Mouse (Mus musculus): Measurements from ENCODE around the gene Ppp2r5e.

The Ppp2r5e gene

DNA sequence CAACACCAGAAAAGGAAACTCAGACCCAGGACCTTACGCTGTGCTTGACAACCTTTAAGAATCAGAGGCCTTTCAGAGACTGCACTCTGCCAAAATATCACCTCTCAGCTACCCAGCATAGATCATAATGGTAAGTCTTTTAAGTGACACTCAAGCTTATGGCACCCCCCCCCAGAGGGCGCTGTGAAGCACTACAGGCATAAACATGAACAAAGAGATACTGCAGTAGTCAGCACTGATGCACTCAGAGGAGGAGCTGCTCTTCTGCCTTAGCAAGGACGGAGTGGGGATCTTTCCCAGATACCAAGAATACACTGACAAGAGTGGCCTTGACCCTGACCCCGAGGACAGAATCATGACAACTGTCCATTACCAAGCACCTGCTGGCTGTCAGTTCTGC is 23.8 kb downstream of the Ppp2r5e start:
- peak; percentile 83 for DNase-seq

DNA sequence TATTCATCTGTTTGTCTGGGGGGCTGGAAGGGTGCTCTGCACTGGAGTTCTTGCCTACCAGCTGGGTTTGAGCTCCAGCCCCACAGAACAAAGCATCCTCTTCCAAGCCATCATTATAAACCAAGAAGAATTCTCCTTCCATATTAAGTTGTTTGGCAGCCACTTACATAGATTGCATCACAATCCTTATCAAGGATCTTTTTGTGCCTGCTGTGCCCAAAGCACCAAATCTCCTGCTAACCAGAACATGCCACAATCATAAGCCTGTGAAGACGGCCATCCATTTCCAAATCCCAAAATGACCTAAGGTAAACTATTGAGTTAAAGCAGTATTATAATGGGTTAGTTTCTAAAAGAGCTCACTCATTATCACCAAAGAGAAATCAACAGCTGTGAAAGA is 25.9 kb downstream of the Ppp2r5e start:
- DNase-seq, result peak; percentile 58

GRCm38 (mm10) chr12:75567745-75568144 is 28.3 kb downstream of the Ppp2r5e start:
- peak; percentile 53 for DNase-seq

GRCm38 (mm10) chr12:75565756-75566155 is 30.3 kb downstream of the Ppp2r5e start:
- DNase-seq, result no peak

GRCm38 (mm10) chr12:75564498-75564897 is 31.5 kb downstream of the Ppp2r5e start:
- no peak for DNase-seq

- no peak for DNase-seq
Measured at GRCm38 (mm10) chr12:75562996-75563618, 32.9 kb downstream of the Ppp2r5e start.

GRCm38 (mm10) chr12:75560681-75561387 is 35.2 kb downstream of the Ppp2r5e start:
- no peak for DNase-seq

GRCm38 (mm10) chr12:75559196-75559595 is 36.8 kb downstream of the Ppp2r5e start:
- peak; percentile 67 for DNase-seq

GRCm38 (mm10) chr12:75557813-75558212 is 38.2 kb downstream of the Ppp2r5e start:
- no peak for DNase-seq

DNA sequence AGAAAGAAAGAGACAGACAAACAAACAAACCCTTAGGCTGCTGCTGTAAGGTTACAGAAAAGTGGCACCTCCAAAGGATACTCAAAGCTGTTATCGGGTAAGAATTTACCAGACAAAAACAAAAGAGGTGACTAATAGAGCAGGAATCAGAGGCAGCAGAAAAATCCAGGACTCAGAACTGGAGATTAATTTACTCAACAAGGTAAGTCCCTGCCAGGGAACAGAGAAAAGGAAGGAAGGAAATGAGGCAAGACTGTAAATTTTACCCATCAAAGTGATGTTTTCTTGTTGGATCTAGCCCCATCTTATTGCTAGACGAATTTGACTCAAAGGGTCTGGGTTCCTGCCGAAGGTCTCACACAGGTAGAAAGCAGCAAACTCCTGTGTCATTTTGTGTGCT is 41.0 kb downstream of the Ppp2r5e start:
- DNase-seq, result no peak

DNA sequence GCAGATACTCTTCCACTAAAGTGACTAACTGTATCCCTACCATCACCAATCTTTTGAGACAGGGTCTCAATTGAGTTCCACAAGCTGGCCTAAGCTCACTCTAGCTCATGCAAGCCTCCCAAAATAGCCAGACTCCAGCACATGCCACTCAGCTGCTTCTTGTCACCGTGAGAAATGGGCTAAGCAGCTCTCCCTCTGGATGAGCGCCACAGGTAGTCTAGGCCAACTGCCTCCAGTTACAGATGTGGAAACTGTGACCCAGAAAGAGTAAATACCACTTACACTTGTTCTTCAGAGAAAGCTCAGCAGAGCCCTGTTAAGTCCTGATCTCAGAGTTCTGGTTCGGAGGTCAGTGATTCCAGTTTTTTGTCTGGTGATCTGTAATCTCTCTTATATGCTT is 43.7 kb downstream of the Ppp2r5e start:
- DNase-seq, result peak; percentile 74

DNA sequence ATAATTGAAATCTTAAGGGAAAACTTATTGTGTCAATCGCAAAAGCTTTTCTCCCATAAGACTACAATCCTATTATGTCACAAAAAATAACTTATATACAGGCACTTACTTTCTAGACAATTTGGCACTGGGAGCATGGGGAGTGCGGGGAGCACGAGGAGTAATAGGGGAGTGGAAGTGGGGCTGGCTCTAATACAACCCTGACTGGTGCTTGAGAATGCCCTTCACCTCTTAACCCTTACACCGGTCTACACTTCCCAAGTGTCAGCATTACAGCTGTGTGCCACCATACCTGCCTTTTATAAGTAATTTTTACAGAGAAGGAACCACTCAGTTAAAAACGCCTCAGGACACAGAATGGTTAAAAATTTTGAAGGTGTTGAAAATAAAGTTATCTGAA is 44.4 kb downstream of the Ppp2r5e start:
- DNase-seq, result no peak

DNA sequence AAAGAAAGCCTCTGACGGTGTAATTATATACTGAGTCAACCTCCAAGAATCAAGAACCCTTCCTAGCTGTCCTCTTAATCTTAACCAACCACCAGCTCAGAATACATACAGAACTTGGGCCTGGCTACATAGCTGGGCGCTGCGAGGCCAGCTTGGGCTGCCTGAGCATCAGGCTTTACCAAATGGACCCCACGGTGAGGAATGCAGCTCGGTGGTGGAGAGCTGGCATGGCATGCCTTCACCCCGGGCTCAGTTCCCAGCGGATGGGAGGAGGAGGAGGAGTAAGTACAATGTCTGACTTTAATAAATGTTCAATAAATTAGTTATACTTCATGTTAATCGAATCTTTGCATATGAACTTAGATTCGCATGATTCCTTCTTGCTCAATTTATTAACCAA is 47.0 kb downstream of the Ppp2r5e start:
- no peak for DNase-seq

DNA sequence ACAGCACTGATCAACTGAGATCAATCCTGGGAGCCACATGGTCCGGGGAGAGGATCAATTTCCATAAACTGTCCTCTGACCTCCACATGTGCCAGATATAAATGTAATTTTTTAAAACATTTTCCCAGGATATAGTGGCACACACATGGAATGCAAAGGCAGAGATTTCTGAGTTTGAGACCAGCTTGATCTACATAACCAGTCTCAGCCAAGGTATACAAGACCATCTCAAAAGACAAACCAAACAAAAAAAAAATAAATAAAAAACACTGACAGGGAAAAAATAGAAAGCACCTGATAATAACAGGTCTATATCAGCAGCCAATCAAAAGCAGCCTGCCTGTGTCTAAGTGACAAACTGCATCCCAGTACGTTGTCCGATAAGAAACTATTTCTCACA is 48.9 kb downstream of the Ppp2r5e start:
- DNase-seq, result no peak

DNA sequence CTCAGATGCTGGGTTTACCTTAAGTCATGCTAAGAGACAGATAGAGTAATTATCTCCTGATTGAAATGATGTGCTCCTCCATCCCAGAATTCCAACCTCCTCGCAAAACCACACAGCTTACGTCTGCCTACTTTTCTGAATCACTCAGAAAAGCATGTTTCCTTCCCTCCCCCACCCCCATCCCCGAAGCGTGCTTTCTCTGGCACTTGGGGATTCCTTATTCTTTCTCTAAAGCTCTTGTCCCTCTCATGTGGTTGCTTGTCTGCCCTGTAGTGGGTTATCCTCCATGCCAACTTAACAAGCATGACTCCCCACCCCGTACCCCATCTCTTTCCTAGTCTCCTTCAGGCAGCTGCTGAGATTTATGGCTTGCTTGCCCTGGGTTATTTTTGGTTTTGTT is 49.8 kb downstream of the Ppp2r5e start:
- no peak for DNase-seq

DNA sequence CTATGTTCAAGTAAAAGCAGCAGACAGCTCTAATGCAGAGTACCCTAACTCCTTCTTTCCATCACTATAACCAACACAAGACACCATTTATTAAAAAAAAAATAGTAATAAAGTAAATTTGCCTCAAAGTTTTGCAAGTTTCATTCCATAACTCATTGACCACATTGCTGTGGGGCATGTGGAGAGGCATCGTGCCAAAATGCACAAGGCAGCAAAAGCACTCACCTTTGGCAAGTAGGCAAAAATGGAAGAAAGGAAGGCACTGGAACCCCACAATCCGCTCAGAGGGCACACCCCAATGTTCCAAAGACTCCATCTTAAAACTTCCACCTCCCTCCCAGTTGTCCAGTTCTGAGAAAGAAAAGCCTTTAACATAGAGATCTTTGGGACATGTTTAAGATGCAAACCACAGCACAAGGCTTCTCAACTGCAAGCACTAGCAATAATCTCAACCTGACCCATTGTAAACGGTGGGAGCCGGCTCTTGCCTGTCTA is 50.6 kb downstream of the Ppp2r5e start:
- DNase-seq, result no peak

DNA sequence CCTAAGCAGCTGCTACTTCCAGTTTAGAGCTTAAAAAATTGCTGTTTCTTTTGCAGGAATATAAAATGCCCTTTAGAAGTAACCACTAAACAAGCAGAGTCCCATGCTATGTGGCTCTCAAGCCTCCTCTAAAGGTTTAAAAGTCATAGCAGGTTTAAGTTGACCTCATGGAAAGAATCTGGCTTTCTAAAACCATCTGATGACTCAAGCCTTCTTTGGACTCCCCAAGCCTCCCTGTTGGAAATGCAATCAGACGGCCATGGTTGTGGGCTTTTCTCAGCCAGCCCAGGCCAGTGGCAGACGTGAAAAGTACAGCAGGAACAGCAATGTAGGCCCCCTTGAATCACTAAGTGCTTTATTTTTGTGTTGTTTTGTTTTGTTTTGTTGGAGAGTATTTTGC is 51.4 kb downstream of the Ppp2r5e start:
- DNase-seq, result no peak

DNA sequence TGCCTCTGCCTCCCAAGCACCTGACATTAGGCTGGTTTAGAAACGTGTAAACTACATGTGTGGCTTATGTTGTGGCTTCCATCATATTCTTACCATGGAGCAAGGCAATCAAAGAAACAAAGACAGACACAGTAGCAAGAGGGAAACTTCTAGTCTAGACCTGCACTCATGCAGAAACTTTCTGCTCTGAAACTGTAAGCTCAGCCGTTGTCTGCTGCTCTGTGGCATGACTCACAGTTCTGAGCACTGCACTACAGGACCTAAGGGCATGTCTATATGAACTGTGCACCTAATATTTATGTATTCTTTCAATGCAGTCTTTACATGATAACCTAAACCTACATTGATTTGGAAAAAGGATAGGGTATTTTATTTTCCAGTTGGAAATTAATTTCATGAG is 51.8 kb downstream of the Ppp2r5e start:
- no peak for DNase-seq

- DNase-seq, result no peak
Measured at GRCm38 (mm10) chr12:75543346-75543745, 52.7 kb downstream of the Ppp2r5e start.

DNA sequence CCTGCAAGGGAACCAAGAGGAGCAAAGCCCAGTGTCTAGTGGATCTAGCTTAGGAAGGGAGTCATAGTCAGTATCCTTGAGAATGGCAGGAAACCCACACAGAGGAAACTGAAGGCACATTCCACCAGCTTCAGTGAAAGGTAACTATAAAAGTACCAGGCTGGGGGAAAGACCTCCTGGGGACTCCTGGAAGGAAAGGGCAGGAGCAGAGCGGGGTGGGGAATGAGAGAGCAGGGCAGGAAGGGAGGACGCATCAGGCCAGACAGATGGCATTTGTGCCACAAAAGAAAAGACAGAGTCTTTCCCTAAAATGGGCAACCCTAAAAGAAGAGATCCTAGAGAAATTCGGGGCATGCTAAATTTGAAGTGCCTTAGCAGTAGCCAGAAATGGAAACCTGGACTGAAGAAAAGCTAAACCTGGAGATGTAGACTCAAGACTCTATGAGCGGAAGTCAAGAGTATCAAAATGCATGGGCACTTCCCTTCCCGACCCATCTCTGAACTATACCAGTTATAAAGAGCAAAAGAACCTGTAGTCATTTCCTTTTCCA is 55.3 kb downstream of the Ppp2r5e start:
- DNase-seq, result no peak

DNA sequence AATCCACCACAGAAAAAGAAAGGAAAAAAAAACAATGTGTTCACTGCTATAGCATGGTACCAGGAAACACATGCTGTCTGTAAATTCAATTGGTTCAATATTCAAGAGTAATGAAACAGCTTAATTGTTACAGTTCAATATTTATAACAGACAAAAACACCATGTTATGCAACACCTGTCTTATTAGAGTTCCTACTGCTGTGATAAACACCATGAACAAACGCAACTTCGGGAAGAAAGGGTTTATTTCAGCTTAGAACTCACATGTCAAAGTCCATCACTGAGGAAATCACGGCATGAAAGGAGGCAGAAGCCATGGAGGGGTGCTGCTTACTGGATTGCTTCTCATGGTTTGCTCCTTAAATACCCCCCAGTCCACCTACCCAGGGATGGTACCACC is 56.8 kb downstream of the Ppp2r5e start:
- no peak for DNase-seq

- no peak for DNase-seq
Measured at GRCm38 (mm10) chr12:75537673-75538423, 58.2 kb downstream of the Ppp2r5e start.

GRCm38 (mm10) chr12:75537019-75537672 is 58.9 kb downstream of the Ppp2r5e start:
- peak; percentile 44 for DNase-seq

Measured in lung, postnatal 36 days (tissue).